Mouse (Mus musculus): ENCODE results near the gene Tdp2. TPM values are rescaled to one million over a fixed set of nuclear protein-coding genes. Genes with fewer than 3 reads are reported as not detected.
"Not testable (repeated sequence)": the region's sequence is repeated elsewhere in the genome, so short reads cannot be mapped to it uniquely, and the experiment has no call there.

The Tdp2 gene
- polyA plus RNA-seq, 1 experiment from 2014 or later, result 58.9 TPM

GRCm38 (mm10) chr13:24832811-24833155 is 1.3 kb downstream of the Tdp2 start:
- H3K36me3 ChIP-seq (ENCODE audit: control insufficient read depth, insufficient read depth, low read length), result peaks cover 6% of the 10 kb centered on the region
- peaks cover 27% of the 10 kb centered on the region for H3K4me1 ChIP-seq (replicated peaks; ENCODE audit: control insufficient read depth, insufficient read depth, low read length)
- peak overlapping the region; percentile 95 for H3K9ac ChIP-seq (ENCODE audit: low read length)
- no peak overlapping the region for H3K27ac ChIP-seq (ENCODE audit: low read depth)
- peak overlapping the region; percentile 97 for H3K4me2 ChIP-seq (ENCODE audit: low read length)
- H3K27me3 ChIP-seq (replicated peaks; ENCODE audit: control insufficient read depth, insufficient read depth, low read length), result no peaks in the 10 kb centered on the region
- ATAC-seq (replicated peaks; ENCODE audit: low FRiP score, low TSS enrichment, low read depth), result no peak
- no peaks in the 10 kb centered on the region for H3K9me3 ChIP-seq (ENCODE audit: control insufficient read depth, low read length)
- H3K4me3 ChIP-seq (ENCODE audit: low read depth, low read length), result peak overlapping the region; percentile 98
- no peak for DNase-seq (ENCODE audit: low spot score)
- 29% methylated on average over 2 of the region's 2 CpGs for WGBS

GRCm38 (mm10) chr13:24837765-24838164 is 6.3 kb downstream of the Tdp2 start:
- H3K9ac ChIP-seq (ENCODE audit: low read length); H3K4me3 ChIP-seq (ENCODE audit: low read depth, low read length); H3K27me3 ChIP-seq (replicated peaks; ENCODE audit: control insufficient read depth, insufficient read depth, low read length); ATAC-seq (replicated peaks; ENCODE audit: low FRiP score, low TSS enrichment, low read depth); H3K9me3 ChIP-seq (ENCODE audit: control insufficient read depth, low read length); H3K27ac ChIP-seq (ENCODE audit: low read depth); DNase-seq (ENCODE audit: low spot score); H3K4me2 ChIP-seq (ENCODE audit: low read length): not testable (repeated sequence)
- Histone ChIP-seq H3K4me1 (replicated peaks; ENCODE audit: control insufficient read depth, insufficient read depth, low read length) (peaks cover 22% of the 10 kb centered on the region), H3K36me3 (ENCODE audit: control insufficient read depth, insufficient read depth, low read length) (peaks cover 42% of the 10 kb centered on the region)
- 95% methylated on average over 8 of the region's 8 CpGs for WGBS

GRCm38 (mm10) chr13:24839831-24840230 is 8.4 kb downstream of the Tdp2 start:
- Histone ChIP-seq H3K4me1 (replicated peaks; ENCODE audit: control insufficient read depth, insufficient read depth, low read length) (peaks cover 6% of the 10 kb centered on the region; the same call in 1 of the 2 replicates), H3K27me3 (replicated peaks; ENCODE audit: control insufficient read depth, insufficient read depth, low read length) (no peaks in the 10 kb centered on the region), H3K27ac (ENCODE audit: low read depth) (no peak overlapping the region), H3K9ac (ENCODE audit: low read length) (no peak overlapping the region), H3K4me2 (ENCODE audit: low read length) (no peak overlapping the region), H3K9me3 (ENCODE audit: control insufficient read depth, low read length) (no peaks in the 10 kb centered on the region), H3K4me3 (ENCODE audit: low read depth, low read length) (no peak overlapping the region), H3K36me3 (ENCODE audit: control insufficient read depth, insufficient read depth, low read length) (peaks cover 42% of the 10 kb centered on the region)
- ATAC-seq (replicated peaks; ENCODE audit: low FRiP score, low TSS enrichment, low read depth) (no peak), DNase-seq (ENCODE audit: low spot score) (no peak)
- WGBS, result 76% methylated on average over 3 of the region's 3 CpGs

- Histone ChIP-seq H3K36me3 (ENCODE audit: control insufficient read depth, insufficient read depth, low read length) (peaks cover 42% of the 10 kb centered on the region), H3K4me3 (ENCODE audit: low read depth, low read length) (no peak overlapping the region), H3K27ac (ENCODE audit: low read depth) (no peak overlapping the region), H3K9ac (ENCODE audit: low read length) (no peak overlapping the region), H3K9me3 (ENCODE audit: control insufficient read depth, low read length) (no peaks in the 10 kb centered on the region), H3K4me2 (ENCODE audit: low read length) (no peak overlapping the region), H3K4me1 (replicated peaks; ENCODE audit: control insufficient read depth, insufficient read depth, low read length) (no peaks in the 10 kb centered on the region; the same call in 1 of the 2 replicates), H3K27me3 (replicated peaks; ENCODE audit: control insufficient read depth, insufficient read depth, low read length) (no peaks in the 10 kb centered on the region)
- 80% methylated on average over 3 of the region's 3 CpGs for WGBS
- no peak for DNase-seq (ENCODE audit: low spot score)
- no peak for ATAC-seq (replicated peaks; ENCODE audit: low FRiP score, low TSS enrichment, low read depth)
These were observed 10.2 kb downstream of the Tdp2 start for GRCm38 (mm10) chr13:24841702-24842101.

GRCm38 (mm10) chr13:24844983-24845955 is 13.8 kb downstream of the Tdp2 start, which contains the start of gene D130043K22Rik:
TSS of gene D130043K22Rik (plus strand) at chr13:24845135.
- Histone ChIP-seq H3K9ac (ENCODE audit: low read length) (no peak within 1 kb of the TSS), H3K4me3 (ENCODE audit: low read depth, low read length) (peak within 1 kb of the TSS; percentile 32), H3K4me1 (replicated peaks; ENCODE audit: control insufficient read depth, insufficient read depth, low read length) (no peaks in the 10 kb centered on the region; the same call in 1 of the 2 replicates), H3K4me2 (ENCODE audit: low read length) (peak within 1 kb of the TSS; percentile 86), H3K27ac (ENCODE audit: low read depth) (no peak within 1 kb of the TSS), H3K27me3 (replicated peaks; ENCODE audit: control insufficient read depth, insufficient read depth, low read length) (no peaks in the 10 kb centered on the region), H3K36me3 (ENCODE audit: control insufficient read depth, insufficient read depth, low read length) (peaks cover 21% of the 10 kb centered on the region), H3K9me3 (ENCODE audit: control insufficient read depth, low read length) (no peaks in the 10 kb centered on the region)
- 14% methylated on average over 40 of the region's 40 CpGs for WGBS
- DNase-seq (ENCODE audit: low spot score) (peak; percentile 79), ATAC-seq (replicated peaks; ENCODE audit: low FRiP score, low TSS enrichment, low read depth) (peak; percentile 76)

GRCm38 (mm10) chr13:24849318-24849717 is 17.8 kb downstream of the Tdp2 start:
- H3K4me2 ChIP-seq (ENCODE audit: low read length), result no peak overlapping the region
- DNase-seq (ENCODE audit: low spot score) (no peak), ATAC-seq (replicated peaks; ENCODE audit: low FRiP score, low TSS enrichment, low read depth) (0 out of 2 replicates have a peak, but pooled peaks have one; percentile 52)
- H3K4me3 ChIP-seq (ENCODE audit: low read depth, low read length), result no peak overlapping the region
- no peaks in the 10 kb centered on the region; the same call in 1 of the 2 replicates for H3K4me1 ChIP-seq (replicated peaks; ENCODE audit: control insufficient read depth, insufficient read depth, low read length)
- no peaks in the 10 kb centered on the region for H3K9me3 ChIP-seq (ENCODE audit: control insufficient read depth, low read length)
- H3K9ac ChIP-seq (ENCODE audit: low read length), result no peak overlapping the region
- no peak overlapping the region for H3K27ac ChIP-seq (ENCODE audit: low read depth)
- H3K36me3 ChIP-seq (ENCODE audit: control insufficient read depth, insufficient read depth, low read length), result no peaks in the 10 kb centered on the region
- WGBS, result 65% methylated on average over 4 of the region's 4 CpGs
- no peaks in the 10 kb centered on the region for H3K27me3 ChIP-seq (replicated peaks; ENCODE audit: control insufficient read depth, insufficient read depth, low read length)

GRCm38 (mm10) chr13:24851989-24852388 is 20.5 kb downstream of the Tdp2 start:
- Histone ChIP-seq H3K36me3 (ENCODE audit: control insufficient read depth, insufficient read depth, low read length) (no peaks in the 10 kb centered on the region), H3K4me3 (ENCODE audit: low read depth, low read length) (no peak overlapping the region), H3K27ac (ENCODE audit: low read depth) (no peak overlapping the region), H3K4me2 (ENCODE audit: low read length) (no peak overlapping the region), H3K9ac (ENCODE audit: low read length) (no peak overlapping the region), H3K9me3 (ENCODE audit: control insufficient read depth, low read length) (no peaks in the 10 kb centered on the region), H3K27me3 (replicated peaks; ENCODE audit: control insufficient read depth, insufficient read depth, low read length) (no peaks in the 10 kb centered on the region), H3K4me1 (replicated peaks; ENCODE audit: control insufficient read depth, insufficient read depth, low read length) (no peaks in the 10 kb centered on the region)
- DNase-seq (ENCODE audit: low spot score) (no peak), ATAC-seq (replicated peaks; ENCODE audit: low FRiP score, low TSS enrichment, low read depth) (no peak)
- WGBS, result 73% methylated on average over 2 of the region's 2 CpGs

GRCm38 (mm10) chr13:24852570-24852969 is 21.1 kb downstream of the Tdp2 start:
- no peaks in the 10 kb centered on the region for H3K36me3 ChIP-seq (ENCODE audit: control insufficient read depth, insufficient read depth, low read length)
- no peak overlapping the region for H3K4me3 ChIP-seq (ENCODE audit: low read depth, low read length)
- 86% methylated on average over 3 of the region's 3 CpGs for WGBS
- H3K4me2 ChIP-seq (ENCODE audit: low read length), result no peak overlapping the region
- no peak overlapping the region for H3K27ac ChIP-seq (ENCODE audit: low read depth)
- no peak for ATAC-seq (replicated peaks; ENCODE audit: low FRiP score, low TSS enrichment, low read depth)
- no peak for DNase-seq (ENCODE audit: low spot score)
- no peak overlapping the region for H3K9ac ChIP-seq (ENCODE audit: low read length)
- no peaks in the 10 kb centered on the region for H3K4me1 ChIP-seq (replicated peaks; ENCODE audit: control insufficient read depth, insufficient read depth, low read length)
- no peaks in the 10 kb centered on the region for H3K9me3 ChIP-seq (ENCODE audit: control insufficient read depth, low read length)
- H3K27me3 ChIP-seq (replicated peaks; ENCODE audit: control insufficient read depth, insufficient read depth, low read length), result no peaks in the 10 kb centered on the region

All from intestine, embryonic 14.5 days (tissue).